Mouse (Mus musculus) hematopoietic stem cell, adult 5-6 weeks (primary cell): ENCODE results near the gene Vmn1r93. TPM values are rescaled to one million over a fixed set of nuclear protein-coding genes. Genes with fewer than 3 reads are reported as not detected.
"Not testable (repeated sequence)": the region's sequence is repeated elsewhere in the genome, so short reads cannot be mapped to it uniquely, and the experiment has no call there.

ENCODE experiments used
- ATAC-seq, 2 experiments: fragments of 125-278 bp in 1 of 2; replicated peaks in 1 of 2; 2 replicates each; pipeline ENCODE4 v1.8.0; 2016 to 2017; ENCODE audit warnings: inconsistent platforms in 2 of 2, mild to moderate bottlenecking in 2 of 2, moderate number of reproducible peaks in 2 of 2, low read depth in 1 of 2, moderate TSS enrichment in 1 of 2; ENCODE audit not compliant: low FRiP score in 2 of 2, poor library complexity in 2 of 2, severe bottlenecking in 2 of 2, insufficient read depth in 1 of 2, low TSS enrichment in 1 of 2
- total RNA-seq: library from RNA; stranded (forward); fragments of 172-1452, 232-1000 nt; gene quantifications from 2 replicates; pipeline ENCODE4 v1.2.3, GENCODE M21; 2017

Gene Vmn1r93
- total RNA-seq, result not detected in 2 replicates

GRCm38 (mm10) chr7:20138988-20139387 is at the start of gene Vmn1r93:
TSS of gene Vmn1r93 (minus strand) at chr7:20139088.
- ATAC-seq, result not testable (repeated sequence)

GRCm38 (mm10) chr7:20168277-20168676 is 29.4 kb upstream of the Vmn1r93 start, which contains the start of gene Vmn1r94:
TSS of gene Vmn1r94 (minus strand) at chr7:20168377.
- not testable (repeated sequence) for ATAC-seq

GRCm38 (mm10) chr7:20122479-20122878 is 16.4 kb downstream of the Vmn1r93 start, which contains the start of gene Gm16442:
TSS of gene Gm16442 (minus strand) at chr7:20122579.
- not testable (repeated sequence) for ATAC-seq

GRCm38 (mm10) chr7:20099380-20099779 is 39.5 kb downstream of the Vmn1r93 start, which contains the start of gene Vmn1r91:
TSS of gene Vmn1r91 (plus strand) at chr7:20099680.
- ATAC-seq, result not testable (repeated sequence)

Other genes with a start within 250 kb of the Vmn1r93 start
- 11.1 and 13.4 TPM in 2 replicates for gene Pvr, start 217.9 kb downstream of the Vmn1r93 start, total RNA-seq
- gene Igsf23, start 188.3 kb downstream of the Vmn1r93 start, total RNA-seq, result not detected in 2 replicates
- gene Ceacam20, start 173.7 kb downstream of the Vmn1r93 start, total RNA-seq, result not detected in 2 replicates
- not detected in 2 replicates for gene Nlrp9b, start 147.6 kb downstream of the Vmn1r93 start, total RNA-seq
- not detected in 2 replicates for gene Vmn1r91, start 39.4 kb downstream of the Vmn1r93 start, total RNA-seq
- gene Gm16442, start 16.5 kb downstream of the Vmn1r93 start, total RNA-seq, result not detected in 2 replicates
- gene Vmn1r94, start 29.3 kb upstream of the Vmn1r93 start, total RNA-seq, result not detected in 2 replicates
- gene Vmn1r95, start 54.6 kb upstream of the Vmn1r93 start, total RNA-seq, result not detected in 2 replicates
- not detected in 2 replicates for gene Gm6164, start 66.5 kb upstream of the Vmn1r93 start, total RNA-seq
- not detected in 2 replicates for gene Gm4498, start 94.7 kb upstream of the Vmn1r93 start, total RNA-seq
- gene Gm5890, start 123.7 kb upstream of the Vmn1r93 start, total RNA-seq, result not detected in 2 replicates
- not detected in 2 replicates for gene Gm4133, start 195.0 kb upstream of the Vmn1r93 start, total RNA-seq
- not detected in 2 replicates for gene Gm5728, start 236.3 kb upstream of the Vmn1r93 start, total RNA-seq